Mouse (Mus musculus) thymus, adult 2 months (tissue): ENCODE measurements around the gene Nlrp9a.
"Not testable (repeated sequence)": the region's sequence is repeated elsewhere in the genome, so short reads cannot be mapped to it uniquely, and the experiment has no call there.

Experiments
- CTCF ChIP-seq: fragments of 200-500 bp; IDR thresholded peaks from 2 replicates; pipeline ENCODE4 v1.5.1; 2012; ENCODE audit warnings: mild to moderate bottlenecking, control low read depth, low read length, moderate library complexity, borderline replicate concordance; ENCODE audit not compliant: control insufficient read depth, poor library complexity, insufficient read depth; ENCODE audit errors: extremely low read depth
- POLR2A ChIP-seq: fragments of 200-500 bp; IDR thresholded peaks from 2 replicates; pipeline ENCODE4 v1.6.1; 2012; ENCODE audit warnings: mild to moderate bottlenecking, low read length, control low read depth, moderate library complexity; ENCODE audit not compliant: control insufficient read depth, poor library complexity, insufficient read depth; ENCODE audit errors: extremely low read depth

DNA sequence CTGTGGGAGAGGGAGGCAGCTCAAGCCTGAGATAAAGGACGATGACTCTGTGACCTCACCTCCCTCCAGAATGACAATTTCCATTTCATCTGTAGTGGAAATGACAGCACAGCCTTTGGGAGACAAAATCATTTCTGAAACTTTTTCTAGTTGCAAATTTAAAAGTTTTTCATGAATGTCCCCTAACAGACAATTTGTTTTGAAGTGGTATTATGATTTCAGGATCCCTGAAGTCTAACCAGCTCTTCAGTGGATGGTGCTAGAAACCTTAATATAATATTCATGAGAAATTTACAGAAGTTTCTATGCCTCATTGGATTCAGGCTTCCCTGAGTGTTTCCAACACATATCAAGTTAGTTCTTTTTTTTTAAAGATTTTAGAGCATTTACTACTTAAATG lies 83.5 kb downstream of the Nlrp9a start, which contains the start of gene Vmn1r185:
- TF ChIP-seq CTCF, POLR2A: not testable (repeated sequence)
